Comparison of ENCODE assay signal across 8 mouse cellular contexts in genomic region chr1:111864063-111864778, GRCm38 (mm10). TPM values are rescaled to one million over a fixed set of nuclear protein-coding genes. Genes with fewer than 3 reads are reported as not detected.
DNase-seq lines count a peak whose midpoint lies in the region; ATAC-seq lines count a peak whose summit lies in the region.

No protein-coding gene starts in this region.

- H3K9ac ChIP-seq in hindbrain, embryonic 13.5 days: peak overlapping the region; percentile 88

- H3K27me3 ChIP-seq in hindbrain, embryonic 13.5 days: no peaks in the 10 kb centered on the region

- peak overlapping the region; percentile 92 for H3K27ac ChIP-seq in hindbrain, embryonic 13.5 days

- peak; percentile 91 for DNase-seq in ZHBTc4 (ENCODE audit: low read depth, low spot score)
- DNase-seq in cerebellum, postnatal 14 days: peak; percentile 87 to 89
- peak; percentile 60 to 63 for DNase-seq in frontal cortex, postnatal 25 days (ENCODE audit: low spot score in 2 of 2)
- DNase-seq in layer of hippocampus, postnatal 14 days (ENCODE audit: low spot score in 2 of 2): peak; percentile 70 to 82
- peak; percentile 73 for DNase-seq in lung, postnatal 10 days
- peak; percentile 78 for DNase-seq in ovary, postnatal 36 days (ENCODE audit: low spot score)
- DNase-seq in thymus, postnatal 25 days: peak; percentile 70

- no peaks in the 10 kb centered on the region for H3K9me3 ChIP-seq in hindbrain, embryonic 13.5 days

- peak; percentile 93 for ATAC-seq in hindbrain, embryonic 13.5 days (ENCODE audit: low FRiP score)

- under 1% methylated on average over 41 of the region's 41 CpGs for WGBS in hindbrain, embryonic 13.5 days

- H3K4me3 ChIP-seq in hindbrain, embryonic 13.5 days: peak overlapping the region; percentile 82

- H3K4me1 ChIP-seq in hindbrain, embryonic 13.5 days (replicated peaks): peaks cover 13% of the 10 kb centered on the region; the same call in 1 of the 2 replicates

- peak overlapping the region; percentile 91 for H3K4me2 ChIP-seq in hindbrain, embryonic 13.5 days

- H3K36me3 ChIP-seq in hindbrain, embryonic 13.5 days: no peaks in the 10 kb centered on the region

RNA-seq across cellular contexts. Expression of gene Dsel, which starts 0.5 kb away (rescaled TPM):
- polyA plus RNA-seq in hindbrain, embryonic 13.5 days (2015; fragmentation: Nextera tagmentation; extraction: Ambion mirVana): 8.4 and 8.8 TPM in 2 replicates
- 10 to 100 TPM; 18.3 to 18.5 TPM for total RNA-seq in layer of hippocampus, postnatal 14 days (2021)

Comparison
In these comparisons a context has a peak if more than half of its experiments do, and no peak if none do; other contexts are left out.
1. Peak in every context shown above with its lines: DNase-seq, ATAC-seq, H3K4me3 ChIP-seq and H3K27ac ChIP-seq.